Mouse (Mus musculus): Measurements from ENCODE around the gene Zfand6. TPM values are rescaled to one million over a fixed set of nuclear protein-coding genes. Genes with fewer than 3 reads are reported as not detected.
A peak's percentile ranks its signal among the peaks of the same experiment; 100 is the strongest.

Zfand6 gene
- polyA plus RNA-seq, 1 experiment from 2014 or later, result 149 TPM

- Histone ChIP-seq H3K36me3 (ENCODE audit: control insufficient read depth, insufficient read depth, low read length) (no peaks in the 10 kb centered on the region), H3K4me3 (ENCODE audit: low read depth, low read length) (peak overlapping the region; percentile 90), H3K27me3 (replicated peaks; ENCODE audit: control insufficient read depth, insufficient read depth, low read length) (no peaks in the 10 kb centered on the region), H3K4me1 (ENCODE audit: control insufficient read depth, insufficient read depth, low read length) (no peaks in the 10 kb centered on the region), H3K9me3 (ENCODE audit: control insufficient read depth, low read length) (no peaks in the 10 kb centered on the region), H3K9ac (ENCODE audit: low read depth, low read length) (peak overlapping the region; percentile 63), H3K4me2 (ENCODE audit: low read depth, low read length) (peak overlapping the region; percentile 83), H3K27ac (replicated peaks; ENCODE audit: low read depth, low read length) (no peak overlapping the region)
- 8% methylated on average over 16 of the region's 19 CpGs for WGBS
- DNase-seq (ENCODE audit: low spot score) (no peak), ATAC-seq (ENCODE audit: low read depth) (no peak; the same call in 1 of the 2 replicates)
These were observed 346 bp upstream of the Zfand6 start for GRCm38 (mm10) chr7:84690101-84690509.

- Histone ChIP-seq H3K36me3 (ENCODE audit: control insufficient read depth, insufficient read depth, low read length) (no peaks in the 10 kb centered on the region), H3K4me2 (ENCODE audit: low read depth, low read length) (peak overlapping the region; percentile 83), H3K27ac (replicated peaks; ENCODE audit: low read depth, low read length) (no peak overlapping the region), H3K9me3 (ENCODE audit: control insufficient read depth, low read length) (no peaks in the 10 kb centered on the region), H3K4me1 (ENCODE audit: control insufficient read depth, insufficient read depth, low read length) (no peaks in the 10 kb centered on the region), H3K4me3 (ENCODE audit: low read depth, low read length) (no peak overlapping the region), H3K27me3 (replicated peaks; ENCODE audit: control insufficient read depth, insufficient read depth, low read length) (no peaks in the 10 kb centered on the region), H3K9ac (ENCODE audit: low read depth, low read length) (no peak overlapping the region)
- WGBS, result 76% methylated on average over 12 of the region's 12 CpGs
- no peak for ATAC-seq (ENCODE audit: low read depth)
- DNase-seq (ENCODE audit: low spot score), result no peak
These were observed 1.8 kb downstream of the Zfand6 start for GRCm38 (mm10) chr7:84687653-84688580.

- no peaks in the 10 kb centered on the region for H3K27me3 ChIP-seq (replicated peaks; ENCODE audit: control insufficient read depth, insufficient read depth, low read length)
- WGBS, result 82% methylated on average over 2 of the region's 2 CpGs
- no peaks in the 10 kb centered on the region for H3K9me3 ChIP-seq (ENCODE audit: control insufficient read depth, low read length)
- no peak overlapping the region for H3K4me2 ChIP-seq (ENCODE audit: low read depth, low read length)
- no peak overlapping the region for H3K4me3 ChIP-seq (ENCODE audit: low read depth, low read length)
- H3K36me3 ChIP-seq (ENCODE audit: control insufficient read depth, insufficient read depth, low read length), result no peaks in the 10 kb centered on the region
- ATAC-seq (ENCODE audit: low read depth) (no peak), DNase-seq (ENCODE audit: low spot score) (no peak)
- H3K9ac ChIP-seq (ENCODE audit: low read depth, low read length), result no peak overlapping the region
- H3K4me1 ChIP-seq (ENCODE audit: control insufficient read depth, insufficient read depth, low read length), result no peaks in the 10 kb centered on the region
- no peak overlapping the region for H3K27ac ChIP-seq (replicated peaks; ENCODE audit: low read depth, low read length)
These were observed 3.4 kb downstream of the Zfand6 start for GRCm38 (mm10) chr7:84686380-84686779.

- H3K4me2 ChIP-seq (ENCODE audit: low read depth, low read length), result no peak overlapping the region
- 94% methylated on average over 1 of the region's 1 CpGs for WGBS
- no peaks in the 10 kb centered on the region for H3K36me3 ChIP-seq (ENCODE audit: control insufficient read depth, insufficient read depth, low read length)
- no peak overlapping the region for H3K9ac ChIP-seq (ENCODE audit: low read depth, low read length)
- DNase-seq (ENCODE audit: low spot score), result no peak
- peaks cover 5% of the 10 kb centered on the region; the same call in 1 of the 2 replicates for H3K4me1 ChIP-seq (ENCODE audit: control insufficient read depth, insufficient read depth, low read length)
- H3K27ac ChIP-seq (replicated peaks; ENCODE audit: low read depth, low read length), result no peak overlapping the region
- ATAC-seq (ENCODE audit: low read depth), result no peak
- H3K9me3 ChIP-seq (ENCODE audit: control insufficient read depth, low read length), result no peaks in the 10 kb centered on the region
- H3K4me3 ChIP-seq (ENCODE audit: low read depth, low read length), result no peak overlapping the region
- no peaks in the 10 kb centered on the region for H3K27me3 ChIP-seq (replicated peaks; ENCODE audit: control insufficient read depth, insufficient read depth, low read length)
These were observed 5.1 kb downstream of the Zfand6 start for GRCm38 (mm10) chr7:84684675-84685074.

- no peak overlapping the region for H3K9ac ChIP-seq (ENCODE audit: low read depth, low read length)
- H3K9me3 ChIP-seq (ENCODE audit: control insufficient read depth, low read length), result no peaks in the 10 kb centered on the region
- DNase-seq (ENCODE audit: low spot score) (no peak), ATAC-seq (ENCODE audit: low read depth) (no peak)
- H3K4me3 ChIP-seq (ENCODE audit: low read depth, low read length), result no peak overlapping the region
- H3K36me3 ChIP-seq (ENCODE audit: control insufficient read depth, insufficient read depth, low read length), result no peaks in the 10 kb centered on the region
- H3K4me2 ChIP-seq (ENCODE audit: low read depth, low read length), result no peak overlapping the region
- H3K4me1 ChIP-seq (ENCODE audit: control insufficient read depth, insufficient read depth, low read length), result peaks cover 9% of the 10 kb centered on the region
- no peak overlapping the region for H3K27ac ChIP-seq (replicated peaks; ENCODE audit: low read depth, low read length)
- no peaks in the 10 kb centered on the region for H3K27me3 ChIP-seq (replicated peaks; ENCODE audit: control insufficient read depth, insufficient read depth, low read length)
- WGBS, result 73% methylated on average over 1 of the region's 1 CpGs
These were observed 8.2 kb downstream of the Zfand6 start for GRCm38 (mm10) chr7:84681558-84681957.

GRCm38 (mm10) chr7:84680931-84681330, 8.8 kb downstream of the Zfand6 start:
- Histone ChIP-seq H3K4me3 (ENCODE audit: low read depth, low read length) (no peak overlapping the region), H3K36me3 (ENCODE audit: control insufficient read depth, insufficient read depth, low read length) (no peaks in the 10 kb centered on the region), H3K27ac (replicated peaks; ENCODE audit: low read depth, low read length) (no peak overlapping the region), H3K4me1 (ENCODE audit: control insufficient read depth, insufficient read depth, low read length) (peaks cover 9% of the 10 kb centered on the region), H3K9ac (ENCODE audit: low read depth, low read length) (no peak overlapping the region), H3K4me2 (ENCODE audit: low read depth, low read length) (no peak overlapping the region), H3K9me3 (ENCODE audit: control insufficient read depth, low read length) (no peaks in the 10 kb centered on the region), H3K27me3 (replicated peaks; ENCODE audit: control insufficient read depth, insufficient read depth, low read length) (no peaks in the 10 kb centered on the region)
- DNase-seq (ENCODE audit: low spot score) (peak; percentile 7), ATAC-seq (ENCODE audit: low read depth) (no peak)

GRCm38 (mm10) chr7:84680092-84680491, 9.7 kb downstream of the Zfand6 start:
- WGBS, result 40% methylated on average over 2 of the region's 2 CpGs
- Histone ChIP-seq H3K9me3 (ENCODE audit: control insufficient read depth, low read length) (no peaks in the 10 kb centered on the region), H3K4me3 (ENCODE audit: low read depth, low read length) (peak overlapping the region; percentile 54), H3K4me2 (ENCODE audit: low read depth, low read length) (peak overlapping the region; percentile 57), H3K27ac (replicated peaks; ENCODE audit: low read depth, low read length) (peak overlapping the region; percentile 78), H3K36me3 (ENCODE audit: control insufficient read depth, insufficient read depth, low read length) (no peaks in the 10 kb centered on the region), H3K4me1 (ENCODE audit: control insufficient read depth, insufficient read depth, low read length) (peaks cover 9% of the 10 kb centered on the region), H3K9ac (ENCODE audit: low read depth, low read length) (peak overlapping the region; percentile 49), H3K27me3 (replicated peaks; ENCODE audit: control insufficient read depth, insufficient read depth, low read length) (no peaks in the 10 kb centered on the region)
- ATAC-seq (ENCODE audit: low read depth) (no peak), DNase-seq (ENCODE audit: low spot score) (no peak)

GRCm38 (mm10) chr7:84679264-84679663, 10.5 kb downstream of the Zfand6 start:
- peak overlapping the region; percentile 63 for H3K9ac ChIP-seq (ENCODE audit: low read depth, low read length)
- 2% methylated on average over 4 of the region's 4 CpGs for whole genome bisulfite sequencing
- ATAC-seq (ENCODE audit: low read depth), result peak; percentile 99
- DNase-seq (ENCODE audit: low spot score), result peak; percentile 97
- H3K4me3 ChIP-seq (ENCODE audit: low read depth, low read length), result peak overlapping the region; percentile 54
- H3K27me3 ChIP-seq (replicated peaks; ENCODE audit: control insufficient read depth, insufficient read depth, low read length), result no peaks in the 10 kb centered on the region
- no peaks in the 10 kb centered on the region for H3K36me3 ChIP-seq (ENCODE audit: control insufficient read depth, insufficient read depth, low read length)
- H3K4me1 ChIP-seq (ENCODE audit: control insufficient read depth, insufficient read depth, low read length), result peaks cover 9% of the 10 kb centered on the region
- no peaks in the 10 kb centered on the region for H3K9me3 ChIP-seq (ENCODE audit: control insufficient read depth, low read length)
- peak overlapping the region; percentile 78; the same call in 1 of the 2 replicates for H3K27ac ChIP-seq (replicated peaks; ENCODE audit: low read depth, low read length)
- H3K4me2 ChIP-seq (ENCODE audit: low read depth, low read length), result peak overlapping the region; percentile 57

- no peak overlapping the region for H3K4me2 ChIP-seq (ENCODE audit: low read depth, low read length)
- H3K4me3 ChIP-seq (ENCODE audit: low read depth, low read length), result no peak overlapping the region
- H3K9ac ChIP-seq (ENCODE audit: low read depth, low read length), result no peak overlapping the region
- H3K27me3 ChIP-seq (replicated peaks; ENCODE audit: control insufficient read depth, insufficient read depth, low read length), result no peaks in the 10 kb centered on the region
- WGBS, result 80% methylated on average over 1 of the region's 1 CpGs
- no peaks in the 10 kb centered on the region for H3K9me3 ChIP-seq (ENCODE audit: control insufficient read depth, low read length)
- H3K27ac ChIP-seq (replicated peaks; ENCODE audit: low read depth, low read length), result no peak overlapping the region
- H3K4me1 ChIP-seq (ENCODE audit: control insufficient read depth, insufficient read depth, low read length), result peaks cover under 1% of the 10 kb centered on the region; the same call in 1 of the 2 replicates
- H3K36me3 ChIP-seq (ENCODE audit: control insufficient read depth, insufficient read depth, low read length), result no peaks in the 10 kb centered on the region
- ATAC-seq (ENCODE audit: low read depth) (no peak), DNase-seq (ENCODE audit: low spot score) (no peak)
These were observed 16.7 kb downstream of the Zfand6 start for GRCm38 (mm10) chr7:84673103-84673502.
